Mouse (Mus musculus) heart, postnatal 10 days (tissue): ENCODE data around the gene Gnl3l. TPM values are rescaled to one million over a fixed set of nuclear protein-coding genes. Genes with fewer than 3 reads are reported as not detected.

Experiments
- DNase-seq, 2 experiments: peaks; one replicate each; pipeline ENCODE4 v3.0.0; 2021
- intact Hi-C: fragments of 180-260 bp; cut with DNase I; formaldehyde crosslinking; loops from one replicate; pipeline ENCODE4 v1.15.1; 2025
- total RNA-seq, 2 experiments: library from RNA; stranded (reverse); gene quantifications; 2 replicates each; pipeline ENCODE4 v1.2.3; 2021

The Gnl3l gene
- 10 to 100 TPM; 34.1 to 35.5 TPM for total RNA-seq

DNA sequence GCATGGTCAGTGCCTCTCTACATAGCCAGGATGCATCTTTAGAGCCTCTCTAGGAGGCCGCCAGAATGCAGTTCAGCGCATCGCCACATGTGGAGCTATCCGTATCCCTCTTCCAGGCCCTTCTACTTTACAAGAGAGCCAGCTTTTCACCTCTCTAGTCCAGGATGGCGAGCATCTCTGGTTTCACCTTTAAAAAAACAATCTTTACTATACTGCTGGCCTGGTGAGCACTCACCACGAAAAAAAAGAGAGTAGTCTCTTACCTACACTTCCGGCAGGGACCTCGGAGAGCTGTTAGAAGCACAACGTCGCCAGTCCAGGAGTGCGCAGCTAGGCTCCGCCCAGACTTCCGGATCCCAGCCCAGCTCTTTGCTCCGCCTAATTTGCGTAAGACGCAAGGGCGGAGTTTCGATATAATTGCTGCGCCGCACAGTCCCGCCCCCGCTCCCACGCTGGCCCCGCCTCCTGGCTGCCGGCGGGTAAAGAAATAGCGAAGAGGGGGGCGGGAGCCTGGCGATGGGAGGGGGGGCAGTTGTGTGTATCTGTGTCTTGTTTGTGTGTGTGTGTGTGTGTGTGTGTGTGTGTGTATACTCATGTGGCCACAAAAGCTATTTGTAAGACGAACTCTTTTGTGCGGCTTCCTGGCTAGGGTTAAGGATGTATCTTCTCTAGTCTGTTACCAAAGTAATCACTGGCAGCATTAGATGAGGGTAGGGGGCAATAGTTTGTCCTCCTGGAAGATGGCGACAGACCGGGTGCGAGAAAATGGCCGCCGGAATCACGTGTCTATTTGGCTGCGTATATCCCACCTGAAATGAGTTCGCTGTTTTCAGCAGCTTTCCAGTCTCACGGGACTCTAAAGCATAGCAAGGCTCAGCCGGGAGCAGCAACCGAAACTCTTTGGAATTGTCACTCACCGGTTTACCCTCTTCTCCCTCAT is at the start of gene Gnl3l:
Gene Gnl3l (minus strand): TSS at position 385 of the 940 bp plus-strand sequence.
- intact Hi-C loops, result loop anchor here (2.0 kb wide), 2 partner anchors 30 to 80 kb away; partner anchors contain the start of genes Fgd1 and Tsr2

DNA sequence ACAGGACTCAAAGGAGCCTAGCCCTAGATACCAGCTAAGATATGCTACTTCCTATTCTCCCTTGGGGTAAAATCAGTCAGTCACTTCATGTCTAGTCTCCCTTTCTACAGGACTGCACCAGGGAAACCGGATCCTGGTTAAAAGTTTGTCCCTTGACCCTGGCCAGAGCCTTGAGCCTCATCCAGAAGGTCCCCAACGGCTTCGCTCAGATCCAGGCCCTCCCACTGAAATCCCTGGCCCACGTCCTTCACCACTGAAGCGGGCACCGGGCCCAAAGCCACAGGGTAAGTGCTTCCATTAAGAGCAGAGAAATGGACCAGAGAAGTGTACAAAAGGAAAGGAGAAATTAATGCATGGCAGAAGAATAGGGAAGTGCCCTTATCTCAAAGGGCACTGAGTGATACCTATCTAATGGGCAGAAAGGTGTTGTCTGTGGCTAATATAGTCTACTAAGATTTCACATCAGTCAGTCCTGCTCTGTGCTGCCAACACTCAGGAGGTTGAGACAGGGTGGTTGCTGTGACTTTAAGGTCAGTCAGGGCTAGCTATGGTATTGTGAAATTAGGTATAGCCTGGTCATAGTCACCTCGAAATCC is 49.0 kb upstream of the Gnl3l start:
- intact Hi-C loops, result no loop called here
- DNase-seq, result no peak

More for the DNA sequence above, at the start of gene Gnl3l:
- peak; percentile 90 to 92 for DNase-seq

DNA sequence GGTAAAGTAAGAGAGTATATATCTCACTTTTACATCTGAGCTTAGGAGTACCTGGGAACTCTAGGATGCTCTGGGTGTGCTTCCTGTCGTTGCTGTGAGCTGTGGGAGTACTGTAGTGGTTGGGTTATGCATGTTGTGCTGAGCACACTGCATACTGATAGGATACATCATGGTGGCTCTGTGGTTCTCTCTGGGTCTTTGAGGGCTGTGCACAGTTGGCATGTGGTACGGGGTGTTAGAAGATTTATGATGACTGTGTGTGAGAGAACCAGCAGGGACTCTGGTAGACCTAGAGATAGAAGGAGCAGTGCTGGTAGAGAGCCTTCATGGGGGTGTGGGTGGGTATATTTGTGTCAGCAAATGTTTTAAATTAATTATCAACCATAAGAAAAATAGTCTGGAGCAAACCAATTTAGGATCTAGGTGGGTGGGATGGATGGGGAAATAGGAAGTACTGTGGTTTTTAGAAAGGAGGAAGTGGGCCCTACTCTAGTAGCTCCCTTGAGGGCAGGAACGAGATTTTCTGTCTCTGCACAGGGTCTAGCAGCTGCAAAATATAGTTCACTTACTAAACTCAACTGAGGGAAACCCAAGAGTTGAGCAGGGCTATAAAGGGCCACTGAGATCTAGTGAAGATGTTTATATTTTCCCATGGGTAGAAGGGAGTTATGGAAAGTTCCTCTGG is 44.6 kb upstream of the Gnl3l start:
- DNase-seq, result no peak
- intact Hi-C loops, result no loop called here

DNA sequence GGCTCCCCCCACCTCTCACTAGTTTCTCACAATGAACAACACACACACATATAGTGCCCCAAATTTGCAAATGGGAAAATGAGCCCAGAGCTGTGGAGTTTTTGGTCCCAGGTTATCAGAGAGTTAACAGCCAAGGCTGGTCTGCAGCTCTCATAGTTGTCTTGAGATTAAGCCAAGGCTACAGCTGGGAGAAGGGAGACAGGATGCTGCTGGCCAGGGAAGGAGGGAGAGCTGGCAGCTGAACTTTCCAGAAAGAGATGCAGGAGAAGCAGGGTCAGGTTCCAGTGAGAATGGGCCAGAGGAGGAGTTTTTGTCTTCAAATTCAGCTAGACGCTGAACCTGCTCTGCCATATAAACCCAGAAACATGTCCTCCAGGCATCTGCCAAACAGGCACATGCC is 42.2 kb upstream of the Gnl3l start:
- intact Hi-C loops, result no loop called here
- peak; percentile 47 for DNase-seq

DNA sequence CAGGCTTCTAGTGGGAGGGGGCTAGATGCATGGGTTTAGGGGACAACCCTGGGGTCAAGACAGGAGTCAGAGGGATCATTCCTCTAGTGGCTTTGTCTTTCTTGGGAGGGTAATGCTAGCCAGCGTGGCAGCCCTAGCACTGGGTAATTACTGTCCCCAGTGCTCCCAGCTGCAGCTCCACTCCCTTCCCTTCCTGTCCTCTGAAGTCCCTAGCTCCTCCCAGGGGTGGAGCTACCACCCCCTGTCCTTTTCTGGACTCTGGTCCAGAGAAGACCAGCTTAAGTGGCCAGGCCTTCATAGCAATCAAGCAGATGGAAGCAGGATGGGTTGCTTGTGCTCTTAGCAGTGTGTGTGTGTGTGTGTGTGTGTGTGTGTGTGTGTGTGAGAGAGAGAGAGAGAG is 38.4 kb upstream of the Gnl3l start:
- intact Hi-C loops, result no loop called here
- peak; percentile 51 to 57 for DNase-seq

DNA sequence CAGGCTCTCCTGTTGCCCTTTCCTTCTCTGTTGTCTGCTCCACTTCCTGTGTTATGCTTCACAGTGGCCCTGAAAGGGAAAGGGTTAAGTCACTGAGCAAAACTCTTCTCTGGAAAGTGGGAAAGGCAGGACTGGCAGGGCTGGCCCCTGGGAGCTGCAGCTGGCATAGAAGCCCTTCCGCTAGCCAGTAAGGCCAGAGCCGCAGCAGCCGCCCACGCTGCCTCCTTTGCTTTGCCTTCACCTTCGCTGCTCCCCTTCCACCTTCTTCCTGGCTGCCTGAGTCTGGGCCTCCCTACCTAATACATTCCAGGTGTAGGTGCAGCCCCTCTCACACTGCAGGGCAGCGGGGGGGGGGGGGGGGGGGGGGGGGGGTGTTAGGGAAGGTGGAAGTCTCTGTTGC is 37.4 kb upstream of the Gnl3l start:
- DNase-seq, result no peak
- intact Hi-C loops, result no loop called here

DNA sequence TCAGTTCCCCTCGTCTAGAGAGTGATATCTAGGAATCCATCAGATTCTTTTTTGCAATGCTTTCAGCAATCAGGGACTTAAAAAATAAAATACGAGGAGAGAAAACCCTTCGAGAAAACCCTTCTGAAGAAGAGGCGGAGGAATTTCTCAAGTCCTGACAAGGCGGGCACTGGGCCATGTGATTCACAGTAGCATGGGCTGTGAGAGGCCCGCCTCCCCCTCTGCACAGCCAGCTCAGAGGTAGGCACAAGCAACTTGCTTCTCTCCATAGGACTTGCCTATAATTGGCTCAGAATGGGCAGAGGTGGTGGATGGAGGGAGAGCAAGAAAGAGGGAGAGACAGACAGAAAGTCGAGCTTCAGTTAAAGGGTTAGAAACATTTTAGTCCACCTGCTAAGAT is 33.2 kb upstream of the Gnl3l start:
- no peak for DNase-seq
- intact Hi-C loops, result no loop called here

DNA sequence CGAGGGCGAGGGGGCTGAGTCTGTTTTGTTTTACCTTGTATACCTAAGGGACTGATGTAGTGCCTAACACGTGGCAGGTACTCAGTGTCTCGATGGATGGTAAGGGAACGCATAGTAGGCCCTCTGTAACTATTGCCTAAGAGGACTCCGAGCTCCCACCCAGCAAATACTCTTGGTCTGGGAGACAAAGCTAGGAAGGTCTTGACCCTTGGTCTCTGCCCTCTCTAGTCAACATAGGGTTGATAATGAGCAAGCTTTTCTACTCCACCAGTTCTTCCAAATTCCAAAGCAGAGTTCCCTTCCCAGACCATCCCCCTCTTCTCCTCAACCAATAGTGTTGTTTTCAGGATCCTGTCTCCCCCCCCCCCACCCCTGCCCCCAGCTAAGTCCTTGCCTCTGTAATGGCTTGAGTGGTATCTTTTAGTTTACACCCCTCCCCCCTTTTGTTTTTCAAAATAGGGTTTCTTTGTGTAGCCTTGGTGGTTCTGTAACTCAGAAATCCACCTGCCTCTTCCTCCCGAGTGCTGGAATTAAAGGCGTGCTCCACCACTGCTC is 32.6 kb upstream of the Gnl3l start:
- intact Hi-C loops, result loop anchor here (5.0 kb wide), 1 partner anchor 38 kb away; no protein-coding TSS in a partner anchor
- no peak for DNase-seq

DNA sequence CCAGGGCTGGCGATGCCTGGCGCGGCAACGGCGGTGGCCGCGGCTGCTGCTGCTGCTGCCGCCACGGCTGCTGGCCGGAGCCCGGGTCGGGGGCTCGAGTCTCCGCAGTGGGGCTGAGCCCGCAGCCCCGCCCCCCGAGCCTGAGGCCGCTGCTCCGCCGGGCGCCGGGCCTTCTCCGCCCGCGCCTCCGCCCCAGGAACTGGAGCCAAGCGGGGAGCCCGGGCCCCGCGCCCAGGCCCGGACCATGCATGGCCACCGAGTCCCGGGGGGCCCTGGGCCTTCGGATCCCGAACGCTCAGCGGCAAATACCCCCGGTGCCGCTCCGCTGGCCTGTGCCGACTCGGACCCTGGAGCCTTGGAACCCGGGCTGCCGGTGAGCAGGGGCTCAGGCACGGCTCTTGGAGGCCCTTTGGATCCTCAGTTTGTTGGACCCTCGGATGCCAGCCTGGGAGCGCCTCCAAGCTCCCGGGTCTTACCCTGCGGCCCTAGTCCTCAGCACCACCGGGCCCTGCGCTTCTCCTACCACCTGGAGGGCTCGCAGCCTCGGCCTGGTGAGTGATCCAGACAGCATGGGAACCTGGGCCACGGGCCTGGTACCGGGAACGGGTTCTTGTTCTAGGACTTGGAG is 30.4 kb upstream of the Gnl3l start:
- DNase-seq, result peak; percentile 43 to 47
- intact Hi-C loops, result loop anchor here (2.0 to 5.0 kb wide), 2 partner anchors 31 to 40 kb away; partner anchors contain the start of gene Gnl3l

DNA sequence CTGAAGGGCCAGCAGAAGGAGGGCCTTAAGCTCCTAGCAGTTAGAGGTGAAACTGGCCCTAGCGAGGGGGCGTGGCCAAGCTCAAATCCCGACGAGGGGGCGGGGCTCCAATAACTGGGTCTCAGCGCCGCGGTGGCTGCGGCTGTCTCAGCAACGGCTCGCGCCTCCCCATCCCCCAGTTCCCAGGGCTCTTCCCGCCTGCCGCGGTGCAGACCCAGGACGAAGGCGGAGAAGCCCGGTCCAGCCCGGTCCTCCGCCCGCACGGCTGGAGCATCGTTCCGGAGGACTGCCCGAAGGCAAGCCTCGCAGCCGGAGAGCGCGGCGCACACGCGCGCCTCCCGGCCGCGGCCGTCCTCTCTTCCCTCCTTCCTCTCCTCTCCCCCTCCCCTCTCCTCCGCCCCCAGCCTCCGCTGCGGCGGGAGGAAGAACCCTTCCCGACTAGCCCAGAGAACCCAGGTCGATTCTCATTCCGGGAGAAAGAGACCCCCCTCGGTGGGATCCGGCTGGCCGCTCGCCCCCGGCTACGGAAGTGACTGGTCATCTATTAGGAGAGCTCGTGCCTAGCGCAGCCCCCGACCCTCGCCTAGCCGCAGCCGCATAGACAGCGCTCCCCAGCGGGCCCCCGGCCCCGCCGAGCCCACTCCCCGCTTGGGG is 29.8 kb upstream of the Gnl3l start:
- intact Hi-C loops, result loop anchor here (2.0 to 5.0 kb wide), 2 partner anchors 30 to 40 kb away; partner anchors contain the start of gene Gnl3l
- peak; percentile 88 to 91 for DNase-seq

DNA sequence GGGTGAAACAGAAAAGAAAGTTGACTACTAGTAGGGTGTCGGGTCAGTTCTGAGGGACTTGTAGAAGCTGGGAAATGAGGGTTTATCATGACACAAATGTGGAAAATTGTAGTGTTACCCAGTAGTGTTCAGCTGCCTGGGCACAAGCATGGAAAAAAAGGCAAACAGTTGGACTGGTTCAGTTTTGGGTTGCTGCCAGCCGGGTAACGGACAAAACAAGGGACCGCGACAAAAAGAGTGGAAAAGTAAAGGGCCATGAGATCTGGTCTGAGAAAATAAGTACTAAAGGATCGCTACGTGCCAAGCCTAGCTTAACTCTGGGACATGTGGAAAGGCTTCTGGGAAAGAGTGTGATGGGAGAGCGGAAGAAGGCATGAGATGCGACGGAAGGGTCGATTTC is 29.2 kb upstream of the Gnl3l start:
- intact Hi-C loops, result loop anchor here (2.0 to 5.0 kb wide), 2 partner anchors 30 to 41 kb away; partner anchors contain the start of gene Gnl3l
- no peak for DNase-seq

DNA sequence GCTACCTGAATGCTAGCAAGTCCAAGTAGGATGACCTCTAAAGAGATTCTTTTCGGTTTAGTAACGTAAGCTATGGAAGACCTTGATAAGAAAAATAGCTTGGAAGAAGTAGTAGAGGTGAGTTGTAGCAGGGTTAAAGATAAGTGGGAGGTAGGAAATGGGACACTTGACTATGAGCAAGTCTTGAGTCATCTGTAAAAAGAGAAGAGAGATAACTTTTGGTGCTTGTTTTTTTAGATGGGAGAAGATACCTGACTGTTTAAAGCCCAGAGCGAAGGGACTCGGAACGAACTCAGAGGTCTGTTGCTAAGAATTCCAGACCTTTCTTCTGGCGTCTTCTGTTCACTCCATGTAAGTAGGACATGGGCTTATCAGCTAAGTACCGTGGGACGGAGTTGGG is 28.7 kb upstream of the Gnl3l start, which contains the start of gene Fgd1:
Gene Fgd1 (plus strand): TSS at position 301 of the 400 bp plus-strand sequence.
- intact Hi-C loops, result loop anchor here (2.0 to 5.0 kb wide), 2 partner anchors 29 to 41 kb away; partner anchors contain the start of gene Gnl3l
- DNase-seq, result no peak

DNA sequence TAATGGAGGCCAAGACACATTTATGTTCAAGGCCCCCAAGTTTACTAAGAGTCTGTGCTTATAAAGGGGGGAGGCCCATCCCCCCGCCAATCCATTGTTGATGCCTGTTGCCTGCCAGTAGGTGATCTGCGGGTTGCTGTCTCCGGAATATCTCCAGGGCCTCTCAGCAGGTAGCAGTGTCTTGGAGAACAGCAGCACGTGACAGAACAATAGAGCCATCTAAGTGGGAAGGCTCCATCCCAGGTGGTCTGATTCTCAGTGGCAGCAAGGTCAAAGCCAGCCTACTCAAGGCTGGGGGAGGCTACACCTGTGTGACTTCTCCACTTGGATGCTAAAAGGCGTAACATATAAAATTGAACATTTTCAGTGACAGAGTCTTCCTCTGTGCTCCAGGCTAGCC is 24.1 kb upstream of the Gnl3l start:
- intact Hi-C loops, result no loop called here
- no peak for DNase-seq

DNA sequence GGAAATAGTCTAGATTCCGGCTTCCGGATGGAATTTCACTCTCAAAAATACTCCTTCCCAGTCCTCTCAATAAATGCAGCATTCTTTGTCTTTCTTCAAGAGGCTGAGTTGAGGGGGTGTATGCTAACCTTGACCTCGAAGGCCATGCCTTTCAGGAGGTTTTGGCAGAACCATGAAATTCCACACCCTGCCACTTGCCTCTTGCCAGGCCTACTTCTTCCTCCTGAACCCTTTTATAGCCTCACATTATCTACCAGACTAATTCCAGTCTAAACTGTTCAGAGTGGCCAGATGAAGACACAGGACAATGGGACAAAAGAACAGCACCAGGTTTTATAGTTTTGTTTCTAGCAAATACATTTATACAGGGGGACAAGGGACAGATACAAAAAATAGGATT is 14.3 kb upstream of the Gnl3l start:
- peak in 1 of 2 experiments; percentile 22 for DNase-seq

DNA sequence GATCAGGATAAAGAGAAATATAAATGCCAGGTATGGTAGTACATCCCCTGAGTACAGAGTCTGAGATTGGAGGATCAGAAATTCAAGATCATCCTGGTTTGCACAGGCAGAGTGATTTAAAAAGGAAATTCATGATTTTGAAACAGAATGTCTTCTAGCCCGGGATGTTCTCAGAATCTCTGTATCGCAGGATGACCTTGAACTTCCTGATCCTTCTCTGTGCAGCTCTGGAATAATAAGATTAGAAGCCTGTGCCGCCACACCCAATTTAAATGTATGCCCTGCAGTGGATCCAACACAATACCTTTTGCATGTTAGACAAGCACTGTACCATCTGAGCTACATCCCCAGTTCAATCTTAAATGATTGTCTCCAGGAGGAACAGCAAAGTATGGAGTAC is 1.7 kb upstream of the Gnl3l start:
- intact Hi-C loops, result no loop called here

More for the DNA sequence above, 14.3 kb upstream of the Gnl3l start:
- intact Hi-C loops, result no loop called here

DNA sequence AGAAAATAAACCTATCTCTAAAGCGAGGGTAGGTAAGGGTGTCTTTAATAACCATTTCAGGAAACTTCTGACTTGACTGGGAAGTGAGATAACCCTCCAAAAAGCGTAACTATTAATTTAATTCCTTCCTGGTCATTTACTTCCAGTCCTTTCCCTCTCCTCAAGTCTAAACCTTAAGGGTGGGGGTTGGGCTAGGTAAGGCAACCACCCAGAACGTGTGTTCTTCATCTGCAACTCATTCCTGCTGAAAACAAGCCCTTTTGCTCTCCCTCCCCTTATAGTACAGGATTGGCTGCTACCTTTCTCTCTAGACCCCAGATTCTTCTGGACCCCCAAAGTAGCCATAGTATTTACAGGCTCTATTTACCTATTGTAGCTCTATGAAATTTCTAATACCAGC is 775 bp upstream of the Gnl3l start:
- intact Hi-C loops, result loop anchor here (2.0 kb wide), 2 partner anchors 29 to 79 kb away; partner anchors contain the start of genes Fgd1 and Tsr2
- no peak for DNase-seq

More for the DNA sequence above, 1.7 kb upstream of the Gnl3l start:
- DNase-seq, result no peak

DNA sequence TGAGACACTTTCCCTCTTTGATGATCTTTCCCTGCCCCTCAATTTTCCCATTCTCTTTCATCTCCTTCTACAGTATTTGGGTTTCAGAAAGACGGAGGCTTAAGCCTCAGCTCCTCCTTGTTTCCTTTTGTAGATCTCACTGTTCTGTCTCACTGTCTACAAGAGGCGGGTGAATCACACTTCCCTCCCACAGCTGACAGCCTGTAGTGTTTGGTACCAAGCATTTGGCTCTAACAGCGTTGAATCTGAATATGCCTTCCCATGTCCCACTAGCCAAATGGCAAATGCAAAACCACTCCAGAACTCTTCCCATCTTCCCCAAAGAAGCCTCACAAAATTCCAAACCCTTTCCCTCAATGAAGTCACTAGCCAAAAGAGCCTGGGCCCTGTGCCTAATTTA is 20.3 kb downstream of the Gnl3l start:
- intact Hi-C loops, result no loop called here
- DNase-seq, result no peak

DNA sequence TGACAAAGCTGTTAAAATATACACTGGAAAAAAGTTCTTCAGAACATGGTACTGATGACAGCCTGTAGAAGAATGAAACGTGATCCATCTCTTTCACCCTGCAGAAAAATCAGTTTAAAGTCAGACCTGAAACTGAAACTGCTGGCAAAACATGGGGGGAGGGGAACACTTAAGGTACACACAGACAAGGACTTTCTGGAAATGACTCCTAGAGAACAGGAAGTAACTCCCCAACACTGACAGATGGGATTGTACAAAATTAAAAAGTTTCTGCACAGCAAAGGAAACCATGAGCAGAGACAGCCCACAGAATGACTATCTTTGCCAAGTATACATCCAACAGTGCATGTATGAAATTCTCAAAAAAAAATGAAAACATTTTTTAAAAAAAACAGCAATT is 35.5 kb downstream of the Gnl3l start:
- DNase-seq, result peak in 1 of 2 experiments; percentile 4
- intact Hi-C loops, result no loop called here

DNA sequence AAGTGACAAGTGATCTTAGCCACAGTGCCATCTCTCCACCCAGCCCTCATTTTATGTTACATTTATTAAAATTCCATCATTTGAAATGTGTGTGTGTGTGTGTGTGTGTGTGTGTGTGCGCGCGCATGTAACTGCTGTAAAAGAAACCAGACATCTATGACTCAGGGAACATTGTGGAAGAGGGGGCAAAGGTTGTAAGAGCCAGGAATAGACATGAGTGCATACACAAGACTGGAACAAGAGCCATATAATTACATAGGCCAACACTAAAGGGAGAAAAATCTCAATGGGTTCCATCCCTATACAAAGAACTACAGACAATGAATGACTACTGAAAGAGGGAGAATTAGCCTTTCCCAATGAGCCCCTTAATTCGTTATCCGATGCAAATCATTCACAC is 41.7 kb downstream of the Gnl3l start:
- intact Hi-C loops, result no loop called here
- no peak for DNase-seq
